Comparison of ENCODE assay signal across 8 mouse cellular contexts in genomic region chr19:5460465-5460911, GRCm38 (mm10). TPM values are rescaled to one million over a fixed set of nuclear protein-coding genes. Genes with fewer than 3 reads are reported as not detected.
DNase-seq lines count a peak whose midpoint lies in the region; ATAC-seq lines count a peak whose summit lies in the region.

Fibp (plus strand) TSS chr19:5460615.

- no peaks in the 10 kb centered on the region for H3K27me3 ChIP-seq in embryonic facial prominence, embryonic 14.5 days (replicated peaks; ENCODE audit: control insufficient read depth, insufficient read depth, low read length)
- no peaks in the 10 kb centered on the region for H3K27me3 ChIP-seq in limb, embryonic 15.5 days

- peak within 1 kb of the TSS; percentile 71 for H3K9ac ChIP-seq in embryonic facial prominence, embryonic 14.5 days (ENCODE audit: low read depth, low read length)
- peak within 1 kb of the TSS; percentile 72 for H3K9ac ChIP-seq in limb, embryonic 15.5 days

- WGBS in embryonic facial prominence, embryonic 14.5 days, result under 1% methylated on average over 30 of the region's 32 CpGs
- WGBS in limb, embryonic 15.5 days, result under 1% methylated on average over 32 of the region's 32 CpGs

- peak within 1 kb of the TSS; percentile 96 for H3K4me2 ChIP-seq in embryonic facial prominence, embryonic 14.5 days (ENCODE audit: low read depth, low read length)
- H3K4me2 ChIP-seq in limb, embryonic 15.5 days, result peak within 1 kb of the TSS; percentile 91

- peaks cover 27% of the 10 kb centered on the region for H3K36me3 ChIP-seq in embryonic facial prominence, embryonic 14.5 days (ENCODE audit: control insufficient read depth, insufficient read depth, low read length)
- peaks cover 37% of the 10 kb centered on the region for H3K36me3 ChIP-seq in limb, embryonic 15.5 days

- DNase-seq in 3T3-L1 (ENCODE audit: low read depth, low spot score), result peak; percentile 94
- peak; percentile 73 to 79 for DNase-seq in adrenal gland, postnatal 4 days (ENCODE audit: low spot score in 2 of 2)
- DNase-seq in embryonic facial prominence, embryonic 14.5 days (ENCODE audit: low spot score), result peak; percentile 94
- peak; percentile 86 for DNase-seq in heart, adult 8-10 months (ENCODE audit: low spot score)
- DNase-seq in kidney, adult 9 months, result peak; percentile 91
- DNase-seq in monocyte, adult 2 months (ENCODE audit: low read depth in 1 of 2, low spot score in 2 of 2), result peak; percentile 73 to 84
- DNase-seq in spleen, postnatal 36 days (ENCODE audit: low spot score in 2 of 2), result peak; percentile 86 to 87

- H3K27ac ChIP-seq in embryonic facial prominence, embryonic 14.5 days (replicated peaks; ENCODE audit: low read depth, low read length), result no peak within 1 kb of the TSS; the same call in 1 of the 2 replicates
- H3K27ac ChIP-seq in limb, embryonic 15.5 days, result peak within 1 kb of the TSS; percentile 78

- H3K4me1 ChIP-seq in embryonic facial prominence, embryonic 14.5 days (ENCODE audit: control insufficient read depth, insufficient read depth, low read length), result peaks cover 25% of the 10 kb centered on the region
- H3K4me1 ChIP-seq in limb, embryonic 15.5 days, result peaks cover 40% of the 10 kb centered on the region

- H3K9me3 ChIP-seq in embryonic facial prominence, embryonic 14.5 days (ENCODE audit: control insufficient read depth, low read length), result no peaks in the 10 kb centered on the region
- H3K9me3 ChIP-seq in limb, embryonic 15.5 days, result no peaks in the 10 kb centered on the region

- ATAC-seq in embryonic facial prominence, embryonic 14.5 days (ENCODE audit: low read depth), result peak; percentile 74
- 0 out of 2 replicates have a peak, but pooled peaks have one; percentile 13 for ATAC-seq in limb, embryonic 15.5 days (ENCODE audit: insufficient number of reproducible peaks, low FRiP score, low TSS enrichment, low read depth)

- H3K4me3 ChIP-seq in embryonic facial prominence, embryonic 14.5 days (ENCODE audit: low read depth, low read length), result peak within 1 kb of the TSS; percentile 68
- peak within 1 kb of the TSS; percentile 79 for H3K4me3 ChIP-seq in limb, embryonic 15.5 days

RNA-seq across cellular contexts. Expression of gene Fibp, which starts in this region (rescaled TPM):
- total RNA-seq in adrenal gland, postnatal 4 days (2021), result 100 to 1,000 TPM; 134 to 137 TPM
- 75.0 and 99.0 TPM in 2 replicates for polyA plus RNA-seq in embryonic facial prominence, embryonic 14.5 days (2014; fragmentation: Nextera tagmentation; extraction: Ambion mirVana)
- total RNA-seq in heart, adult 8-10 months (2022), result 10 to 100 TPM; 41.3 to 52.3 (median 49.2) TPM
- 99.3 and 105 TPM in 2 replicates for polyA plus RNA-seq in limb, embryonic 15.5 days (2015; fragmentation: Nextera tagmentation; extraction: Ambion mirVana)
